Mouse (Mus musculus) hindbrain, embryonic 13.5 days (tissue): ENCODE data around the gene Ugcg. TPM values are rescaled to one million over a fixed set of nuclear protein-coding genes. Genes with fewer than 3 reads are reported as not detected.
A peak's percentile ranks its signal among the peaks of the same experiment; 100 is the strongest.

Experiments
- ATAC-seq: fragments of 200-750 bp; cut with Nextera tagmentation; 2 replicates; pipeline ENCODE4 v1.8.0; 2017; ENCODE audit warnings: moderate TSS enrichment; ENCODE audit not compliant: low FRiP score
- H3K27ac ChIP-seq: fragments of 300-500 bp; sonication (generic); 2 replicates; pipeline ENCODE4 v1.5.1; 2015; ENCODE audit warnings: inconsistent platforms, mild to moderate bottlenecking, moderate library complexity
- H3K27me3 ChIP-seq: fragments of 300-500 bp; sonication (generic); 2 replicates; pipeline ENCODE4 v1.6.1; 2015; ENCODE audit warnings: mild to moderate bottlenecking, inconsistent platforms
- H3K36me3 ChIP-seq: fragments of 300-500 bp; sonication (generic); 2 replicates; pipeline ENCODE4 v1.6.1; 2015; ENCODE audit warnings: mild to moderate bottlenecking, inconsistent platforms
- H3K4me1 ChIP-seq: fragments of 300-500 bp; sonication (generic); replicated peaks from 2 replicates; pipeline ENCODE4 v1.6.1; 2015; ENCODE audit warnings: inconsistent platforms
- H3K4me2 ChIP-seq: fragments of 300-500 bp; sonication (generic); 2 replicates; pipeline ENCODE4 v1.6.1; 2015; ENCODE audit warnings: inconsistent platforms, mild to moderate bottlenecking, moderate library complexity
- H3K4me3 ChIP-seq: fragments of 300-500 bp; sonication (generic); 2 replicates; pipeline ENCODE4 v1.5.1; 2015; ENCODE audit warnings: mild to moderate bottlenecking, inconsistent platforms
- H3K9ac ChIP-seq: fragments of 300-500 bp; sonication (generic); 2 replicates; pipeline ENCODE4 v1.6.1; 2015; ENCODE audit warnings: mild to moderate bottlenecking, inconsistent platforms
- H3K9me3 ChIP-seq: fragments of 300-500 bp; sonication (generic); 2 replicates; pipeline ENCODE4 v1.6.1; 2016; ENCODE audit warnings: inconsistent platforms
- whole genome bisulfite sequencing: fragments of 180-500 bp; shearing (Covaris S2); methylation state at CpG from one replicate; pipeline ENCODE4 v1.1.7; 2015; 5-methylcytosine and 5-hydroxymethylcytosine counted together
- polyA plus RNA-seq: library from polyadenylated mRNA; unstranded; fragments of >200 nt; fragmentation: Nextera tagmentation; extraction: Ambion mirVana; gene quantifications from 2 replicates; pipeline ENCODE4 v1.2.1, GENCODE M21; 2015

The Ugcg gene
- 17.3 and 19.2 TPM in 2 replicates for polyA plus RNA-seq

DNA sequence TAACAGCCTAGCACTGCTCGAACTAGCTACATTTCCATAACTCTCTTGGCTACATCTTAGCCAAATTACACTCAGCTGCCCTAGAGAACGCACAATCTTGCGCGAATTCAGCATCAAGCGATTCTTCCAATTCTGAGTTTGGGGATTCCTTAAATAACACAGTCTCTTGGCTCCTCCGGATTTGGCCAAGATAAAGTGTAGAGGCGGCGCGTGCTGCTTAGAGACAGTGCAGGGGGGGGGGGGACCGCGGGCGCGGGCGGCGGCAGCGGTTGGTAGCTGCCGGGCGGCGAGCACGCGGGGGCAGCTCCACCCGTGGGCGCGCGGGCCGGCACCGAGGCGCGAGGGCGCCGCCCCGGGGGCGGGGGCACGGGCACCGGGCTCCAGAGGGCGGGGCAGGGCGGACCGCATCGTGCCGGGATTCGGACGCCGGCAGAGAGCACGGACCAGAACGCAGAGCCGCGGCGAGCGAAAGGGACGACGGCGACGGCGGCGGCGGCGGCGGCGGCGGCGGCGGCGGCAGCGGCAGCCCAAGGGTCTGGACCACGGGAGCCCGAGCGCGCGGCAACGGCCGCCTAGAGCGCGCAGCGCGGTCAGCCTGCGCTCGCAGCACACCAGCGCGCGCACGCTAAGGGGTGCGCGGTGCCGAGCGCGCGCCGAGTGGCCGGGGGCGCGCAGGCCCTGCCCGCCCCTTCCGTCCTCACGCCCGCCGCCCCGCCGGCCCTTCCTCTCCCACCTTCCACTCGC is at the start of gene Ugcg:
Gene Ugcg, plus strand, starts transcription at position 456 of the 744 bp plus-strand sequence.
- Histone ChIP-seq H3K9ac (peak within 1 kb of the TSS; percentile 95), H3K4me2 (peak within 1 kb of the TSS; percentile 68), H3K4me3 (peak within 1 kb of the TSS; percentile 88), H3K9me3 (no peaks in the 10 kb centered on the region), H3K27ac (peak within 1 kb of the TSS; percentile 98), H3K4me1 (peaks cover 16% of the 10 kb centered on the region), H3K36me3 (no peaks in the 10 kb centered on the region), H3K27me3 (no peaks in the 10 kb centered on the region)
- peak; percentile 93 for ATAC-seq
- under 1% methylated on average over 55 of the region's 99 CpGs for WGBS

DNA sequence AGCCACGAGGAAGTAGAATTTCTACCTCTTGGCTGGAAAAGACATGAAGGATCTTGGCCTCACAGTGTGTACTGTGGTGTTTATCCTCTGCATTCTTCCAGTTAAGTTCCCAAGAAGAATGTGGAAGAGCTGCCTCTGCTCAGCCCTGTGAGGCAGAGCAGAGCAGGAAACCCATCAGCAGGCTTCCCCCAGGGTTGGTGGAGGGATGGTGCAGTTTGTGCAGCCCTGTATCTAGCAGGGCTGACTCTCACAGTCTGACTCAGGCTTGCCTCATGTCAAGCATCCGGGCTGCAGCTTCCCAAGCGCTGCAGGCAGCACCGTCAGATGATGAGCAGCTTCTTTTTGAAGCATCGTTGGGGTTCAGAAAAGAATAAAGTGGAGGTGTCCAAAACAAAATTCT is 40.0 kb upstream of the Ugcg start:
- Histone ChIP-seq H3K27ac (no peak overlapping the region), H3K4me3 (no peak overlapping the region), H3K36me3 (no peaks in the 10 kb centered on the region), H3K9ac (no peak overlapping the region), H3K4me1 (no peaks in the 10 kb centered on the region), H3K4me2 (no peak overlapping the region), H3K9me3 (no peaks in the 10 kb centered on the region), H3K27me3 (no peaks in the 10 kb centered on the region)
- WGBS = 89% methylated on average over 5 of the region's 5 CpGs
- no peak for ATAC-seq

DNA sequence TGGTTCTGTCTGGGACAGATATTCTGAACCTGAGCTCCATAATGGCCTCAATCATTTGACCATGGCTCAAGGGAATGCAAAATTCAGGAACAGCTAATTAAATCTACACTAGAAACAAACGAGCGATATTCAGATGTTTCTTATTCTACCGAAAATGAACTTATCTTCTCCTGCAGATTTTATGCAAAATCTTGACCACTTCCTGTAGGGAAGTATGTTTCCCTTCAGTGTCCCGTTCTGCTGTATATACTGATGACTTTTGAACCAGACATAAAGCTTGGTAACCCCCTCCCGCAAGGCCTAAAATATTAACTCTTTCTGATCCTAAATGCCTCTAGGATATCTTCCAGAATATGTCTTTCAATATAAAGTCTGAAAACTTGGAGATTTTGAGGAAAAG is 38.1 kb upstream of the Ugcg start:
- 79% methylated on average over 5 of the region's 5 CpGs for WGBS
- no peaks in the 10 kb centered on the region for H3K27me3 ChIP-seq
- no peak overlapping the region for H3K27ac ChIP-seq
- H3K4me2 ChIP-seq = no peak overlapping the region
- ATAC-seq = no peak
- no peak overlapping the region for H3K4me3 ChIP-seq
- no peaks in the 10 kb centered on the region for H3K9me3 ChIP-seq
- no peaks in the 10 kb centered on the region for H3K36me3 ChIP-seq
- H3K4me1 ChIP-seq = no peaks in the 10 kb centered on the region
- no peak overlapping the region for H3K9ac ChIP-seq

DNA sequence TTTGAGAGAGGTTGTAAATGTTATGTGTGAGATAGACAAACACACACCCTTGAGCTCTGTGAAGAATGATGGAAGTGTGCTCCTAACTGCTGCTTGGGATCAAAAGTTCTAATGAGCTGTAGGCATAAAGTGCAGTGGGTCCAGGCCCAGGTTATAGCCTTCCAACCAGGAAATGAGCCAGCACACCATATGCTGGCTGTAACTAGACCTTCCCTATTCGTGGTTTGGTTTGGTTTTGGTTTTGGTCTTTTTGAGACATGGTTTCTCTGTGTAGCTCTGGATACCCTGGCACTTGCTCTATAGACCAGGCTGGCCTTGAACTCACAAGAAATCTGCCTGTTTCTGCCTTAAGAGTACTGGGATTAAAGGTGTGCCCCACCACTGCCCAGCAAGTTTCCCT is 37.1 kb upstream of the Ugcg start:
- Histone ChIP-seq H3K9ac (no peak overlapping the region), H3K4me2 (no peak overlapping the region), H3K36me3 (no peaks in the 10 kb centered on the region), H3K27ac (no peak overlapping the region), H3K4me1 (no peaks in the 10 kb centered on the region), H3K27me3 (no peaks in the 10 kb centered on the region), H3K4me3 (no peak overlapping the region), H3K9me3 (no peaks in the 10 kb centered on the region)
- no peak for ATAC-seq
- 87% methylated on average over 1 of the region's 1 CpGs for WGBS

DNA sequence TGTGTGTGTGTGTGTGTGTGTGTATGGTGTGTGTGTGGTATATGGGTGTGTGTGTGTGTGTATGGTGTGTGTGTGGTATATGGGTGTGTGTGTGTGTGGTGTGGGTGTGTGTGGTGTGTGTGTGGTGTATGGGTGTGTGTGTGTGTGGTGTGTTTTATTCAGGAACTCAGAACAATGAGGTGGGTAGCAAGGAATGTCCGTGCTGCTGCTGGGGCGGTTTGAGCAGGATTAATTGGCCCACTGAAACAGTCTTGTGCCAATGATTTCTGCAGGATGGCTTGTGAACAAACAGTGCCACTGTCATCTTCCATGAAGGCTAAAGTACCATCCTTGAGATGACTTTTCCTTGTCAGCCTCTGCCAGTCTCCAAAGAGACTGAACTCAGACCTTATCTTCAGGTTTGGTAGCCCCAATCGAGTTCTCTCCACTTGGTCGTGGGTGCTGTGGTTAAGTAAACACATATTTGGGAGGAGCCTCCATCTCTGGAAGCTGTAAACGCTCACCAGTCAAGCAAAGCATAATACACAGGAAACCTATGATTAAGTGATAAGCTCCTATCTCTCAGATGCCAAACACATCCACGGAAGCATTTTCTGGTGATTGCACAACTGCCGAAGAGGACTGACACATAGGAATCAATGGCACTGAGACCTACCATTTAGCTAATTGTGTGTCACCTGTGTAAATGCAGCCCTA is 32.0 kb upstream of the Ugcg start:
- ATAC-seq = no peak
- H3K9me3 ChIP-seq = no peaks in the 10 kb centered on the region
- no peaks in the 10 kb centered on the region for H3K36me3 ChIP-seq
- no peak overlapping the region for H3K9ac ChIP-seq
- no peaks in the 10 kb centered on the region for H3K4me1 ChIP-seq
- no peak overlapping the region for H3K4me3 ChIP-seq
- WGBS = 76% methylated on average over 7 of the region's 7 CpGs
- H3K4me2 ChIP-seq = no peak overlapping the region
- H3K27ac ChIP-seq = no peak overlapping the region
- H3K27me3 ChIP-seq = no peaks in the 10 kb centered on the region

DNA sequence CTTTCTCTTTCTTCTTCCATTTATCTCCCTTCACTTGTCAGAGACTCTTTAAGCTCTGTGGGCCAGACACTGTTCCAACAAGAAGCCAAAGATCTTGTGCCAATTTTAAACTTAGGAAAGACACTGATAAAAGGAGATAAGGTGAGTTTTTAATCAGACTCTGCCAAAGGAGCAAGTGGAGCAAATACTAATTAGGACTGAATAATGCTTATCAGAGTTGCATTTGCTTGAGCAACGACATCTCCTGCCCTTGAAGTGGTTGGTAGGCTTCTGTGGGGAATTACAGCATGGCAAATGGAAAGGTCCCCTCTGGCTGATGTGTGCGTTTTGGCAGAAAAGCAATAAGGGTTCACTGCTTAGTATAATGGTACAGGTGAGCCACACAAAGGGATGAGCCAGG is 31.4 kb upstream of the Ugcg start:
- H3K27me3 ChIP-seq = no peaks in the 10 kb centered on the region
- WGBS = 73% methylated on average over 2 of the region's 2 CpGs
- H3K36me3 ChIP-seq = no peaks in the 10 kb centered on the region
- no peak overlapping the region for H3K27ac ChIP-seq
- no peak overlapping the region for H3K9ac ChIP-seq
- H3K4me1 ChIP-seq = no peaks in the 10 kb centered on the region
- H3K4me3 ChIP-seq = no peak overlapping the region
- H3K4me2 ChIP-seq = no peak overlapping the region
- no peak for ATAC-seq
- H3K9me3 ChIP-seq = no peaks in the 10 kb centered on the region

DNA sequence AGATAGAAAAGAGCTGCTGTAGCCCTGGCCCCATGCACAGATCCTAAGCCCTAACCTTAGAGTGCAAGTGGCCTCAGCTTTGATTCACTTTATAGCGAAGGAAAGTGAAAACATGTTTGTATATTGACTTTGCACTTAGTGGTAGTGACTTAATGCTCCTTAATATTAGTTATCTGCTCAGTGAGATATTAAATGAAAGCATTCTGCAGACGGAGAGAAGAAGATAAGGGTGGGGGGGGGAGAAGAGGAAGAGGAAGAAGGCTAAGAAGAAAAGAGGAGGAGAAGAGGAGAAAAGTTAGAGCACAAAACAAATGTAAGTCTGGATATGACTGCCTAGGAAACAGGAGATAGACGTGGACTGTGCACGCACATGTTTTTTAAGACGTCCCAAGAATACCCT is 28.8 kb upstream of the Ugcg start:
- Histone ChIP-seq H3K27ac (no peak overlapping the region), H3K4me3 (no peak overlapping the region), H3K9me3 (no peaks in the 10 kb centered on the region), H3K4me2 (no peak overlapping the region), H3K4me1 (no peaks in the 10 kb centered on the region), H3K9ac (no peak overlapping the region), H3K27me3 (no peaks in the 10 kb centered on the region), H3K36me3 (no peaks in the 10 kb centered on the region)
- WGBS = 84% methylated on average over 5 of the region's 5 CpGs
- no peak for ATAC-seq

DNA sequence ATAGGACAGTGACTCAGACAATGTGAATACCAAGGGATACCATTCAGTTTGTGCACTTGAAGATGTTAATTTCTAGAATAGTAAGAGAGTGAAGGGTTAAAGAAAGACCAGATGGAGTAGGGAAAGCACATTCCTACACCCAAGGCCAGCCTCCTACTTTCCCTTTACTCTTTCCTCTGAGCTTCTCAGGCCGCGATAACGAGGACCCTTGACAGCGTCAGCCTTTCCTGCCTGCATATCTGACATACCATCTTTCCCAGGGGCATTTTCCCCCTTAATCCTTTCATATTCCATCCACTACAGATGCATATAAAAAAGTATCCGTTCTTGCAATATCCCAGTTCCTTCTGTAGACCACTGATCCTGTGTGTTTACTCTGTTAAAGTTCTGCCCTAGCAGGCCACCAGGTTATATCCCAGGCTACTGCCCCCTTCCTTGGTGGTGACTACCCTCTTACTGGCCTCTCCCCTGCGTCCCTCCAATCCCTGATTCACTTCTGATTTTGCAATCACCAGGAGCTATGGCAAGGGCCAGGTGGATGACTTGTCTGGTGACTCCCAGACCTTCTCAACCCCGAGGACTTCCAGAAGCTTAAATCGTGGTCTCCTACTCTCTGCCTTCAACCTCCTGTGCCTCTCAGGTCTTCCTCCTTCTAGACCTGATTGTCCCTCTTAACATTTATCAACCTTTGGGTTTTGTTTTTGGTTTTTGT is 27.9 kb upstream of the Ugcg start:
- Histone ChIP-seq H3K27ac (no peak overlapping the region), H3K4me3 (no peak overlapping the region), H3K4me2 (no peak overlapping the region), H3K9me3 (no peaks in the 10 kb centered on the region), H3K9ac (no peak overlapping the region), H3K36me3 (no peaks in the 10 kb centered on the region), H3K4me1 (no peaks in the 10 kb centered on the region), H3K27me3 (no peaks in the 10 kb centered on the region)
- ATAC-seq = no peak
- 78% methylated on average over 8 of the region's 8 CpGs for WGBS

DNA sequence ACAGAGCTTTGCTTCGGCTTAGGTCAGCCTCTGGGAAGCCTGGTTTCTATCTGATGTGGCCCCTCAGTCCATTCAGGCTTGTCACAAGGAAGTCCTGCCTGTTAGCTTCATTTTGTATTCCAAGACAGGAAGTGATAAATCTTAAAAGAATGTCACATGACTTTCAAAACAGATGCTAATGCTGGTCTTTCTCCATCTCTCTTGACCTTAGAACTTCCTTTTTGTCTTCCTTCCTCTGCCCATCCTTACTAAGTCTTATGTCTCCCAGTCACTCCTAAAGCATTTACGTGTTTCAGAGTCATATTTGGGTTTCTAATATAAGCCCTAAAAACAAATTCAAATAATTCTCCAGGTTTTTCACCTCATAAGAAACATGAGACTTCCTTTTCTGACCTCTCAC is 25.0 kb upstream of the Ugcg start:
- no peak for ATAC-seq
- Histone ChIP-seq H3K4me3 (no peak overlapping the region), H3K4me2 (no peak overlapping the region), H3K9me3 (no peaks in the 10 kb centered on the region), H3K4me1 (no peaks in the 10 kb centered on the region), H3K27me3 (no peaks in the 10 kb centered on the region), H3K36me3 (no peaks in the 10 kb centered on the region), H3K9ac (no peak overlapping the region), H3K27ac (no peak overlapping the region)
- 68% methylated on average over 2 of the region's 2 CpGs for WGBS

DNA sequence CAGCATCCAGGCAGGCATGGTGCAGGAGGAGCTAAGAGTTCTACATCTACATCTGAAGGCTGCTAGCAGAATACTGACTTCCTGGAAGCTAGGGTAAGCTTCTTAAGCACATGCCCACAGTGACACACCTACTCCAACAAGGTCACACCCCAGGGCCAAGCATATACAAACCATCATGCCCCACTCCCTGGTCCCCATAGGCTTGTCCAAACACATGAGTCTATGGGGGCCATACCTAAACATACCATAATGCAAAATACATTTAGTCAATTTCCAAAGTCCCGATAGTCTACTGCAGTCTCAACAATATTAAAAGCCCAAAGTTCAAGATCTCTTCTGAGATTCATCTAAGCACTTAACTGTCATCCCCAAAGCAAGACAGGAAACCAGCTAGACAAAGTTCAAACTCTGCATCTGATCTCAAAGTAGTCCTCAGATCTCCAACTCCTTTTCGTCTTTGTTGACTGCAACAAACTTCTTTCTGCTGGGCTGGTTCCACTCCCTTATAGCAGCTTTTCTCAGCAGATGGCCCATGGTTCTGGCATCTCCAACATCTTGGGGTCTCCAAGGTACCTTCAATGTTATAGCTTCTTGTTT is 21.7 kb upstream of the Ugcg start:
- WGBS = 90% methylated on average over 2 of the region's 2 CpGs
- no peak for ATAC-seq

DNA sequence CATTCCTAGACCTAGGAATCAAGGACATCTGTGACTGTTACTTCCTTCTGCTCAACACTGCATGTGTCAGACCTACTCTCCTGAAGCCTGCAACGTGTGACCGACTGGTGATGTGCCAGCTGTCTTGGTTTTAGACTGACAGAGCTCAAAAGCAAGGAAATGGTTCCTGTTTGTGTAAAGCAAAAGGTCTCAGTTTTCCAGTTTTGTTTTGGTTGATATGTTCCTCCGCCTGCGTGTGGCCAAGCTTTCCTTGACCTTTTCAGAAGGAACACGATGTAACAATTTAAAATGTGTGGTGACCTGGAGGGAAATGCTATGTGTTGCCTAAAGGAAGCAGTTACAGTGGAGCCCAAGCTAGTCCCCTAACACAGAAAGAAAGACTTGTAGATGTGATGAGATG is 19.1 kb upstream of the Ugcg start:
- Histone ChIP-seq H3K4me3 (no peak overlapping the region), H3K4me2 (no peak overlapping the region), H3K27me3 (no peaks in the 10 kb centered on the region), H3K4me1 (no peaks in the 10 kb centered on the region), H3K9ac (no peak overlapping the region), H3K27ac (no peak overlapping the region), H3K36me3 (no peaks in the 10 kb centered on the region), H3K9me3 (no peaks in the 10 kb centered on the region)
- WGBS = 79% methylated on average over 5 of the region's 5 CpGs
- ATAC-seq = no peak

More for the DNA sequence above, 21.7 kb upstream of the Ugcg start:
- Histone ChIP-seq H3K9ac (no peak overlapping the region), H3K27me3 (no peaks in the 10 kb centered on the region), H3K9me3 (no peaks in the 10 kb centered on the region), H3K4me2 (no peak overlapping the region), H3K36me3 (no peaks in the 10 kb centered on the region), H3K4me3 (no peak overlapping the region), H3K4me1 (no peaks in the 10 kb centered on the region), H3K27ac (no peak overlapping the region)

DNA sequence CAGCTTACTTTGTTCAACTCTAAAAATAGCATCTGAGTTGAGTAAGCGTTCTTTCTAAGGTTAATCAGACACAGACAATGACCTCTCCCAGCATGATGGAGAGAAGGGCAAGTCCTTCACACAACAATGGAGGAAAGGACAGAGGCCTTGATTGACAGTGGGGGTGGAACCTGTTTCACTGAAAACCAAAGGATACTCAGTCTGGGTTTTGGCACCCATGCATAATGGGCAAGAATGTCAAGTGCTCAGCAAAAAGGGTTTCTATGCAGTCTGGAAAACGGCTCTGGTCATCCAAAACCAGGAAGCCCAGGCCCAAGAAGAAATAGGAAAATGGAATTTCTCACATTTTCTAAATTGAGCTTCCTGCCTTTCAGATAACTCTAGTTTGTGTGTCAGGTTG is 16.4 kb upstream of the Ugcg start:
- Histone ChIP-seq H3K4me2 (no peak overlapping the region), H3K4me1 (no peaks in the 10 kb centered on the region), H3K9me3 (no peaks in the 10 kb centered on the region), H3K9ac (no peak overlapping the region), H3K27me3 (no peaks in the 10 kb centered on the region), H3K4me3 (no peak overlapping the region), H3K36me3 (no peaks in the 10 kb centered on the region), H3K27ac (no peak overlapping the region)
- WGBS = 14% methylated on average over 2 of the region's 2 CpGs
- ATAC-seq = no peak
